Mouse (Mus musculus) thymus, adult 2 months (tissue): ENCODE results near the gene Lamc3. TPM values are rescaled to one million over a fixed set of nuclear protein-coding genes. Genes with fewer than 3 reads are reported as not detected.
A peak's percentile ranks its signal among the peaks of the same experiment; 100 is the strongest.

Experiments used
- DNase-seq: peaks from one replicate; pipeline ENCODE4 v3.0.0; 2021
- H3K27ac ChIP-seq: fragments of 200-500 bp; 2 replicates; pipeline ENCODE4 v1.5.1; 2012; ENCODE audit warnings: low read length, control low read depth; ENCODE audit not compliant: control insufficient read depth, insufficient read depth
- H3K27me3 ChIP-seq: fragments of 200-500 bp; 2 replicates; pipeline ENCODE4 v1.6.1; 2012; ENCODE audit warnings: mild to moderate bottlenecking, low read length, moderate library complexity, mixed read lengths; ENCODE audit not compliant: control insufficient read depth, insufficient read depth
- H3K36me3 ChIP-seq: fragments of 200-500 bp; 2 replicates; pipeline ENCODE4 v1.6.1; 2012; ENCODE audit warnings: mild to moderate bottlenecking, low read length, moderate library complexity; ENCODE audit not compliant: control insufficient read depth, insufficient read depth
- H3K4me1 ChIP-seq: fragments of 200-500 bp; replicated peaks from 2 replicates; pipeline ENCODE4 v1.6.1; 2012; ENCODE audit warnings: low read length; ENCODE audit not compliant: control insufficient read depth, insufficient read depth
- H3K4me3 ChIP-seq: fragments of 200-500 bp; 2 replicates; pipeline ENCODE4 v1.5.1; 2012; ENCODE audit warnings: mild to moderate bottlenecking, low read length, control low read depth, moderate library complexity; ENCODE audit not compliant: control insufficient read depth, insufficient read depth
- CTCF ChIP-seq: fragments of 200-500 bp; IDR thresholded peaks from 2 replicates; pipeline ENCODE4 v1.5.1; 2012; ENCODE audit warnings: mild to moderate bottlenecking, control low read depth, low read length, moderate library complexity, borderline replicate concordance; ENCODE audit not compliant: control insufficient read depth, poor library complexity, insufficient read depth; ENCODE audit errors: extremely low read depth
- POLR2A ChIP-seq: fragments of 200-500 bp; IDR thresholded peaks from 2 replicates; pipeline ENCODE4 v1.6.1; 2012; ENCODE audit warnings: mild to moderate bottlenecking, low read length, control low read depth, moderate library complexity; ENCODE audit not compliant: control insufficient read depth, poor library complexity, insufficient read depth; ENCODE audit errors: extremely low read depth
- WGBS: fragments of 180-500 bp; shearing (Covaris S2); methylation state at CpG from one replicate; pipeline ENCODE4 v1.1.7; 2018; 5-methylcytosine and 5-hydroxymethylcytosine counted together
- polyA plus RNA-seq: library from polyadenylated mRNA; depleted of rRNA; stranded (reverse); fragments of >200 nt; gene quantifications from 2 replicates; pipeline ENCODE4 v1.2.3, GENCODE M21; 2012

Lamc3 gene
- polyA plus RNA-seq, 1 experiment, result 1.1 TPM

DNA sequence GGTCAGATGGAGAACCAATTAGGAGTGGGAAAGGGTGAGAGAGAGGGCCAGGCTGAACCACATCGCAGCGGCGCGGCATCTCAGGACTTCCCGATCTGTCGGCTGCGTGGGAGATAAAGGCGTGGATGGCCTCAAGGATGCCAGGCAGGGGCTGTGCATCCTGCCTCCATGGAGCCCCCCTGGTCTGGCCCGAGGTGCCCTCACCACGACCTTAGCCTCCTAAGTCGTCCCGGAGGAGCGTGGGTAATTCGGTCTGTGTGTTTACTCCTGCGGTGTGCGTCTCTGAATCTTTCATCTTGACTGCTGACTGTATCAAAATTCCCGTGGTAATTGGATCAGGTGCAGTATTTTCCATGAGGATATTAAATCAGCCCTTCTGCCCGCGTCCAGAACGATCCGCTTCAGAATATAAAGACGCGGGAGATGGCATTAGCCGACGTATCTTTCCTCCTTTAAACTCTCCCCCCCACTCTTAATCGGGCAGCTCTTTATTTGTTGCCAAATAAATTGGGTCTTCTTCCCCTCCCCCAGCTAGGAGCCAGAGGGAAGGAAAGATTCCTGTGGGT is 12.7 kb upstream of the Lamc3 start:
- WGBS, result 89% methylated on average over 26 of the region's 26 CpGs

DNA sequence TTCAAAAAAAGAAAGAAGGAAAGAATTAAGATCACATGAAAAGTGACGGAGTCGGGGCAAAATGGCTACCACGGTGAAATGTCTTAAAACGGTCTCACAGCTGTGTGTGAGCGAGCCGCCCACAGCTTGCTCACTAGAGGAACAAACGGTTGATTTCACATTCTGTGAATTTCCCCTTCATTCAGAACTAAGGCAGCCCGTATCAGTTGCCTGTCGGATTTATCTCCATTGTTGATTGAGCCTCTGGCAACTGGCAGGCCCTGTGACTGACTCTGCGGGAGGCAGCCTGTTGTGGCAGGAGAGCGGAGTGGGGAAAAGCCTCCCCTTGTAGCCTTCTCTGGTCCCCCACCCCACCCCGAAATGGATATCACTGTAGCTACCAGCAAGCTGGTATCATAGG is 10.6 kb upstream of the Lamc3 start:
- H3K36me3 ChIP-seq, result no peaks in the 10 kb centered on the region
- H3K27me3 ChIP-seq, result no peaks in the 10 kb centered on the region
- H3K27ac ChIP-seq, result no peak overlapping the region
- WGBS, result 77% methylated on average over 12 of the region's 12 CpGs
- peaks cover 11% of the 10 kb centered on the region; the same call in 1 of the 2 replicates for H3K4me1 ChIP-seq
- TF ChIP-seq CTCF (no peak), POLR2A (no peak)
- H3K4me3 ChIP-seq, result no peak overlapping the region
- DNase-seq, result no peak

More for the DNA sequence above, 12.7 kb upstream of the Lamc3 start:
- no peak overlapping the region for H3K27ac ChIP-seq
- TF ChIP-seq CTCF, result no peak
- TF ChIP-seq POLR2A, result no peak
- no peak overlapping the region for H3K4me3 ChIP-seq
- H3K27me3 ChIP-seq, result no peaks in the 10 kb centered on the region
- no peak for DNase-seq
- H3K4me1 ChIP-seq, result no peaks in the 10 kb centered on the region
- H3K36me3 ChIP-seq, result no peaks in the 10 kb centered on the region

DNA sequence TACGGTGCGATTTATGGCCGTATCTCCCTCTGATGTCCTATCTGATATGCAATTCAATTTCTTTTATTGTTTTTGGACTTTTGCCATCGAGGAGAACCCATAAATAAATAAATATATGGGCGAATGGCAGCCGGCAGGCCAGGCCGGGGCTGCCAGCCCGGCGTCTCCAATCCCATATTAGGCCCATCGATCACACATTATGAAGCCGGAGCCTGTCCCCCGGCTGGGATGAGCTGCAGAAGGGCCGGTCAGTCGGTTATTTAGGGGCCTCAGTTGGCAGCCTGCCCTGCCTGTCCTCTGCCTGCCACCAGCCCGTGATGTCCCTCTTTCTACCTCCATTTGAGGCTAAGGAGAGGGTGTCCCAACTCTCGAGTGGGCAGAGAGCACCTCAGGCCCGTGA is 8.5 kb upstream of the Lamc3 start:
- Histone ChIP-seq H3K4me1 (peaks cover 15% of the 10 kb centered on the region), H3K27ac (no peak overlapping the region), H3K27me3 (no peaks in the 10 kb centered on the region), H3K36me3 (no peaks in the 10 kb centered on the region), H3K4me3 (no peak overlapping the region)
- 94% methylated on average over 17 of the region's 17 CpGs for WGBS
- DNase-seq, result no peak
- TF ChIP-seq POLR2A (no peak), CTCF (no peak)

DNA sequence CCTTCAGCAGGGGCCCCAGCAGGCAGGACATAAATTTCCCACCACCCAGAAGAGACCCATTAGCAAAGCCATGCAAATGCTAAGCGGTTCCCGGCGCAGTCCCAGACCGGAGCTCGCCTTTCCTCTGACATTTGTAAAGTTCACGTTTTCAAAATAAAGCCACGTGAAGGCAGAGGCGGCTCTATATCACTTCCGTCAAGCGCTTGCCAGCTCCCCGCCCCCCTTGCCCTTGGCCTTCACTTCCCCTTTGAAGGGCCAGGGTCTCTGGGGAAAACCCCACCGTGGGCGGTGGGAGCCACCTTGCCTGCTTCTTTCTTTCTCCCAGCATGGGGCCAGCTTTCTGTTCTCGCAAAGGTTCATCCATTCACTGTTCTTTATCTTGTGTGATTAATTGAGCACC is 6.2 kb upstream of the Lamc3 start:
- Histone ChIP-seq H3K27ac (peak overlapping the region; percentile 45; the same call in 1 of the 2 replicates), H3K4me3 (0 out of 2 replicates have a peak overlapping the region, but pooled peaks have one; percentile 9), H3K4me1 (peaks cover 15% of the 10 kb centered on the region), H3K36me3 (no peaks in the 10 kb centered on the region), H3K27me3 (no peaks in the 10 kb centered on the region)
- TF ChIP-seq CTCF, result no peak
- no peak for TF ChIP-seq POLR2A
- peak; percentile 57 for DNase-seq
- 6% methylated on average over 14 of the region's 14 CpGs for WGBS

DNA sequence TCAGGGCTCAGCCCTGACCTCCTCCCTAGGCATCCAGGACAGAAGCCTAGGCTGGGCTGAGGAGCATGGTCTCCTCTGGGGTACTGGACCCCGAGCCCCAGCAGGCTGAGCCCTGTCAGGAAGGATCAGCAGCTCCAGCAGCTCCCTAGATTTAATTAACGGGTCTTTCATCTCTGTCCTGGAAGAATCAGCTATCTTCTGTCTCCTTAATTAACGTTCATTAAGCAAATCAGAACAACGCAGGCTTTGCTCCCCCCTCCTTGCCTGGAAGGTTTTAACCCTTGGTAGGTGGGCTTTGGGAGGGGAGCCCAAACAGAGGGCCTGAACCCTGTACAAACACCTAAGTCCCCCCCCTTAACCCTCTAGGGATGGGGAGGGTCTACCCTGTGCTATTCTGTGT is 4.0 kb upstream of the Lamc3 start:
- H3K27me3 ChIP-seq, result peaks cover 5% of the 10 kb centered on the region; the same call in 1 of the 2 replicates
- no peak overlapping the region for H3K4me3 ChIP-seq
- no peak for DNase-seq
- H3K27ac ChIP-seq, result no peak overlapping the region
- WGBS, result 86% methylated on average over 4 of the region's 4 CpGs
- H3K4me1 ChIP-seq, result peaks cover 15% of the 10 kb centered on the region
- TF ChIP-seq CTCF, result no peak
- TF ChIP-seq POLR2A, result no peak
- no peaks in the 10 kb centered on the region for H3K36me3 ChIP-seq

DNA sequence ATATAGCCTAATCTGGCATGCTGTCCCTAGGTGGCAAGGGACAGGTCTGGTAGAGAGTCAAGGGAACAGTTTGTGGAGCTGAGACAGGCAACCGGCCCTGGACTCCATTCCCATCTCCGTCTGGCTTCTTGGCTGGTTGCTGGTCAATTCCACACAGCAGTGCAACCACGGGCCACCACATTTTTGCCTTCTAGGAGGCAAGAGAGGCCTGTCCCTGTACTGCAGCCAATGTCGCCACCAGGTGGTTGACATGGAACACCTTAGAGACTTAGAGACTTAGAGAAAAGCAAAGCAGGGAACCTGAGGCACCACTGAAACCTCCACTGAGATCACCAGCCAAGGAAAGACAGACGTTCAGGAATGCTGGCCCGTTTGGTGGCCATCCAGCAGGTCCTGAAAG is 2.3 kb upstream of the Lamc3 start:
- WGBS, result 30% methylated on average over 6 of the region's 6 CpGs
- no peak for TF ChIP-seq POLR2A
- no peak for TF ChIP-seq CTCF
- Histone ChIP-seq H3K36me3 (no peaks in the 10 kb centered on the region), H3K4me3 (no peak overlapping the region), H3K4me1 (peaks cover 15% of the 10 kb centered on the region), H3K27me3 (peaks cover 6% of the 10 kb centered on the region; the same call in 1 of the 2 replicates), H3K27ac (no peak overlapping the region)
- peak; percentile 45 for DNase-seq
